31 mouse cellular contexts compared by ENCODE assay signal in genomic region chr6:144600351-144600750, GRCm38 (mm10).
"Had no signal": no experiment of that assay in that cellular context is flagged by ENCODE, and none has a peak within 500 bp of the region (broad histone marks: within the 10 kb centered on the region; RNA-seq: fewer than 3 reads in every experiment).

No protein-coding gene starts in this region.

- H3K27me3 ChIP-seq: limb, embryonic 13.5 days; limb, embryonic 15.5 days; liver, embryonic 12.5 days; liver, embryonic 13.5 days; liver, embryonic 15.5 days; lung, embryonic 15.5 days; midbrain, embryonic 15.5 days; neural tube, embryonic 12.5 days had no signal

- H3K4me3 ChIP-seq: left cerebral cortex, adult 2 months; limb, embryonic 10.5 days; limb, embryonic 12.5 days; limb, embryonic 13.5 days; limb, embryonic 15.5 days; liver, embryonic 12.5 days; liver, embryonic 13.5 days; liver, embryonic 15.5 days; lung, embryonic 15.5 days; megakaryocyte, embryonic 14.5 days; midbrain, embryonic 10.5 days; midbrain, embryonic 12.5 days; midbrain, embryonic 13.5 days; midbrain, embryonic 15.5 days; myocyte; neural tube, embryonic 12.5 days had no signal

- H3K9ac ChIP-seq: limb, embryonic 12.5 days; limb, embryonic 13.5 days; limb, embryonic 15.5 days; liver, embryonic 12.5 days; liver, embryonic 13.5 days; liver, embryonic 14.5 days; liver, embryonic 15.5 days; liver, postnatal 0 days; lung, embryonic 14.5 days; lung, embryonic 15.5 days; midbrain, embryonic 12.5 days; midbrain, embryonic 13.5 days; midbrain, embryonic 15.5 days; neural tube, embryonic 12.5 days had no signal

- H3K27ac ChIP-seq: left cerebral cortex, adult 2 months; limb, embryonic 10.5 days; limb, embryonic 12.5 days; limb, embryonic 13.5 days; limb, embryonic 15.5 days; liver, embryonic 12.5 days; liver, embryonic 13.5 days; liver, embryonic 14.5 days; liver, embryonic 15.5 days; lung, embryonic 15.5 days; macrophage; midbrain, embryonic 10.5 days; midbrain, embryonic 12.5 days; midbrain, embryonic 13.5 days; midbrain, embryonic 15.5 days; neural tube, embryonic 12.5 days had no signal

- DNase-seq: left cerebral cortex, postnatal 4 days; liver; liver, embryonic 13.5 days; liver, postnatal 0 days; lung, adult 18-20 months; lung, adult 2 months; lung, embryonic 14.5 days; lung, postnatal 10 days; lung, postnatal 14 days; lung, postnatal 36 days; lung, postnatal 4 days; midbrain, embryonic 14.5 days had no signal

- H3K4me2 ChIP-seq: limb, embryonic 12.5 days; limb, embryonic 13.5 days; limb, embryonic 15.5 days; liver, embryonic 11.5 days; liver, embryonic 12.5 days; liver, embryonic 13.5 days; liver, embryonic 15.5 days; lung, embryonic 14.5 days; lung, embryonic 15.5 days; midbrain, embryonic 12.5 days; midbrain, embryonic 13.5 days; midbrain, embryonic 15.5 days; neural tube, embryonic 12.5 days had no signal

- H3K9me3 ChIP-seq: limb, embryonic 10.5 days; limb, embryonic 13.5 days; limb, embryonic 15.5 days; liver, embryonic 12.5 days; liver, embryonic 13.5 days; liver, embryonic 15.5 days; lung, embryonic 15.5 days; midbrain, embryonic 10.5 days; midbrain, embryonic 12.5 days; midbrain, embryonic 13.5 days; midbrain, embryonic 15.5 days; neural tube, embryonic 12.5 days had no signal

- H3K36me3 ChIP-seq: limb, embryonic 10.5 days; limb, embryonic 12.5 days; limb, embryonic 13.5 days; limb, embryonic 15.5 days; liver, embryonic 12.5 days; liver, embryonic 13.5 days; liver, embryonic 15.5 days; lung, embryonic 15.5 days; midbrain, embryonic 10.5 days; midbrain, embryonic 12.5 days; midbrain, embryonic 13.5 days; midbrain, embryonic 15.5 days; neural tube, embryonic 12.5 days had no signal

- H3K4me1 ChIP-seq: liver, embryonic 12.5 days; liver, embryonic 13.5 days; liver, embryonic 15.5 days had no signal

- ATAC-seq: liver, embryonic 12.5 days; liver, postnatal 0 days; lung, postnatal 0 days; midbrain, embryonic 13.5 days; midbrain, embryonic 15.5 days had no signal
